Mouse (Mus musculus) kidney, adult 9 months (tissue): ENCODE measurements around the gene Rorb.

ENCODE experiments used
- DNase-seq: peaks from one replicate; pipeline ENCODE4 v3.0.0; 2022

The Rorb gene

GRCm38 (mm10) chr19:19110793-19111427 is at the start of gene Rorb:
Gene Rorb, minus strand, starts transcription at chr19:19111196.
- DNase-seq: peak; percentile 65

- no peak for DNase-seq
Observed at GRCm38 (mm10) chr19:19148847-19149246, 37.9 kb upstream of the Rorb start.

GRCm38 (mm10) chr19:19144447-19144846 is 33.5 kb upstream of the Rorb start:
- no peak for DNase-seq

- no peak for DNase-seq
Observed at GRCm38 (mm10) chr19:19136856-19137255, 25.9 kb upstream of the Rorb start.

GRCm38 (mm10) chr19:19135838-19136237 is 24.8 kb upstream of the Rorb start:
- no peak for DNase-seq

GRCm38 (mm10) chr19:19122324-19122723 is 11.3 kb upstream of the Rorb start:
- DNase-seq: no peak

DNA sequence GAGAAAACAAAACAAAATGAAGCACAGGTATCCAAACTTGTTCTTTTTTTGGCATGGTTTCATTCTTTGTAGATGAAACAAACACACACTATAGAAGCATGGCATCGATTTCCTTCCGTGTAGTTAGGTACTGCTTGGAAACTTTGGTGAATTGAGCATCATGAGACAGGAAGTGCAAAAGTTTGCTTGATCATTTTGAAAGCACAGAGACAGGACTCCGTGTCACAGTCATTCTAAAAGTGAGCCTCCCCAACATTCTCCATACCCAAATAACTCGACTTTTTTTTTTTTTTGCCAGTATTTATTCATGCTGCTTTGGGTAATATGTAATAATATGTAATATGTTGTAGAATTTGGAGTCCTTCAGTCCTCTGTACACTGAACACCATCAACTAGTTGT is 1.2 kb upstream of the Rorb start:
- no peak for DNase-seq

- peak; percentile 24 for DNase-seq
Observed at GRCm38 (mm10) chr19:19111428-19112170, 603 bp upstream of the Rorb start.

- peak; percentile 4 for DNase-seq
Observed at GRCm38 (mm10) chr19:19110011-19110768, 806 bp downstream of the Rorb start.

GRCm38 (mm10) chr19:19108596-19109381 is 2.2 kb downstream of the Rorb start:
- DNase-seq: no peak

- DNase-seq: no peak
Observed at GRCm38 (mm10) chr19:19104581-19104980, 6.4 kb downstream of the Rorb start.

DNA sequence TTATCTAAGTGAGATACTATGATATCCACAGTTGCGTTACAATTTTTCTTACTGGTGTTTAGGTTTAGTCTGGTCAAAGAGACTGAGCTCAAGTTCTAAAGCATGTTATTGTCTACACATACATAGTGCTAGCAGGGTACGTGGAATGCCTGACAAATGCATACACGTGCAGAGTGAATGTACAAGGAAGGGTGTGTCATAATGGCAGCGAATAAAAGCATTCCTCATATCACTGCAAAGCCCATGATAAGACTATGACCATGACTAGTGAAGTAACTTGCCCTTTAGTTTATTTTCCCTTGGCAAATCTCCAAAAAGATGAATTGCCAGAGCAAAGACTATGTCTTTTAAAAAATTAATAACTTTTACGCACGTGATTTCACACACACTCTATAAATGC is 13.8 kb downstream of the Rorb start:
- DNase-seq: no peak

DNA sequence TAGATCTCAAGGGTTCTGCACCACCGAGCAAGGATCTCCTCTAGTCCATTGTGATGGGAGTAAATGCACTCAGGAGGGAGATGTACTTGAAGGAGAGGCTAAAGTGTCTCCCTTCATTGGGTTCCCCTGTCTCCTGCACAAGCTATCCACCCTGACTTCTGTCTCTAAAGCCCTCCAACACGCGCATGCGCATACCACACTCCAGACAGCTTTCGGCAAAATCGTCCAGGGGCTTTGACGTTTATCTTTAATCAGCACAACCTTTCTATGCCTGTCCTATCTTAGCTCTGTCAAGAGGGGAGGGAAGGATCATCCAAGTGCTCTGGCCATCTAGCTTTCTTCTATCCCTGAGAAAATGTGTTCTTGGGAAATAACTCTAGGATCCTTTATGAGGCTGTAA is 21.6 kb downstream of the Rorb start:
- DNase-seq: no peak

DNA sequence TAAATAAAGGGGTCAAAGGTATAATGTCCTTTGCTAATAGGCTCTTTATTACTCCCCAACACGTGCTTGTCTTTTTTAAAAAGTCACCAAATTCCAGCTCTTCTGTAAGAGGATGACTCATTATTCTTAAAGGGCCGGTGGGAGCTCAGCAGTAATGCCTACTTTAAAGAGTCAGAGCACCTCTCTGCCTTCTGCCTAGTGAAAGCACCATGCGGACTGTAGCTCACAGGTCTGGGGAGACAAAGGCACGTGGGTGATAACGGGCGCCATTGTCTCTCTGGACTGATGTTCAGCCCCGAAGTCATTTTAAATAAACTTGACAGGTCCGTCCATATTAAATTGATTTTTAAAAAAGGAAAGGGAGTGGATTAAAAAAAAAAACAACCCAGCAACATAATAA is 33.1 kb downstream of the Rorb start:
- DNase-seq: no peak

- DNase-seq: no peak
Observed at GRCm38 (mm10) chr19:19074756-19075155, 36.2 kb downstream of the Rorb start.

DNA sequence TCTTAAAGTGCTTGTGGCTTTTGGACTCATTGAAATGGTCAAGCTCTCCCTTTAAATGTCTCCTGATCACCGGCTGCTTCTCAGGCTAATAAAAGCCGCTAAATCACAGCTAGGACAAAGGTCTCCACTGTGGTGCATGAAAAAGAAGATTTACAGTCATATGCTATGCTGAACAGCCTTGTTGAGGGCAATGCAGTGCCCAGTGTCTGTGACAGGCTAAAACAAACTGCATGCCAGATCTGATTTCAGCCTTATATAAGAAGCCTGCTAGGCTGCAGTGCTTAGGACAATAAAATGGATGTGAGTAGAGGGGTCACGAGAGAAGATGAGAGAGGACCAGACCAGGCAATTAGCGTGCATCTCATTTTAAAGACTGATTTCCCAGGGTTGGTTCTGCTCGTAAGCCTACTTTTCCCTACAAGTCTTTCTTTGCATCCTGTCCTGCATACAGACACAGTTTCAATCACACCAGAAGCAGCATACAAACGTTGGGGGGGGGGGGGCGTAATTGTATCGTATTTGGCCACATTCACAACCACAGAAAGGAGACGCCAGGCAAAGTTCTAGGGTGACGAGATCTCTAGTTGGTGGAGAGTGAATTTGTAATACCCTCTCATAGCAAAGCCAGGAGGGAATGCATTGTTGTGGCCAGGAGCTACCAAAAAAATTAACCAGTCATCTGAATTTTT is 52.1 kb downstream of the Rorb start:
- no peak for DNase-seq

GRCm38 (mm10) chr19:19058201-19058600 is 52.8 kb downstream of the Rorb start:
- DNase-seq: no peak

DNA sequence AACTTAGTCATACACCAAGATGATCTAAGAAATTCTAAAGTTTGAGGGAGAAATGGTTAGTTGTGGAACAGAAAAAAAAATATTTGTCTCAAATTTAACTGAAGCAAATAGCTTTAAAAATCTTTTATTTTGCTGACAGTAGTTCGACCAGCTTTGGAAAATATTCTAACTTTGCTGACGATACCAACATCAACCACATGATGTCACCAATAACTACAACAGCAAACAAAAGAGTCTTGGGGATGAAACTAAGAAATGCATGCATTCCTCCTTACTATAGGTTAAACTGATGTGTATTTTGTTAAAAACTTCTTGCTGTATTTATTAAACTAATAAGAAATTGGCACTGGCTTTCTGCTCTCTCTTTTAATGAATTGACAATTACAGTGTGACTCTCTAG is 67.9 kb downstream of the Rorb start:
- DNase-seq: no peak

- no peak for DNase-seq
Observed at GRCm38 (mm10) chr19:19040800-19041199, 70.2 kb downstream of the Rorb start.

GRCm38 (mm10) chr19:19034482-19035315 is 76.3 kb downstream of the Rorb start:
- no peak for DNase-seq

GRCm38 (mm10) chr19:19033974-19034373 is 77.0 kb downstream of the Rorb start:
- no peak for DNase-seq

GRCm38 (mm10) chr19:19005144-19005543 is 105.9 kb downstream of the Rorb start:
- DNase-seq: no peak
